Mouse (Mus musculus) forebrain, embryonic 14.5 days (tissue): Measurements from ENCODE around the gene Slc22a14. TPM values are rescaled to one million over a fixed set of nuclear protein-coding genes. Genes with fewer than 3 reads are reported as not detected.
A peak's percentile ranks its signal among the peaks of the same experiment; 100 is the strongest.

ENCODE experiments used
- ATAC-seq: fragments of 200-750 bp; cut with Nextera tagmentation; 2 replicates; pipeline ENCODE4 v1.8.0; 2017; ENCODE audit warnings: mild to moderate bottlenecking, moderate library complexity
- DNase-seq: peaks from one replicate; pipeline ENCODE4 v3.0.0-alpha.2; 2015; ENCODE audit warnings: low spot score
- H3K27ac ChIP-seq: fragments of 300-500 bp; sonication (generic); 2 replicates; pipeline ENCODE4 v1.5.1; 2014; ENCODE audit warnings: low read depth, mild to moderate bottlenecking, control low read depth, low read length, moderate library complexity
- H3K27me3 ChIP-seq: fragments of 300-500 bp; sonication (generic); replicated peaks from 2 replicates; pipeline ENCODE4 v1.6.1; 2014; ENCODE audit warnings: low read length, control low read depth, mixed read lengths; ENCODE audit not compliant: control insufficient read depth, insufficient read depth
- H3K36me3 ChIP-seq: fragments of 300-500 bp; sonication (generic); 2 replicates; pipeline ENCODE4 v1.6.1; 2014; ENCODE audit warnings: low read length, control low read depth; ENCODE audit not compliant: control insufficient read depth, insufficient read depth
- H3K4me1 ChIP-seq: fragments of 300-500 bp; sonication (generic); 2 replicates; pipeline ENCODE4 v1.6.1; 2014; ENCODE audit warnings: antibody characterized with exemption, low read length, control low read depth; ENCODE audit not compliant: control insufficient read depth, insufficient read depth
- H3K4me2 ChIP-seq: fragments of 300-500 bp; sonication (generic); 2 replicates; pipeline ENCODE4 v1.6.1; 2014; ENCODE audit warnings: mild to moderate bottlenecking, control low read depth, low read length
- H3K4me3 ChIP-seq: fragments of 300-500 bp; sonication (generic); 2 replicates; pipeline ENCODE4 v1.5.1; 2014; ENCODE audit warnings: low read depth, low read length, control low read depth
- H3K9ac ChIP-seq: fragments of 300-500 bp; sonication (generic); 2 replicates; pipeline ENCODE4 v1.6.1; 2014; ENCODE audit warnings: mild to moderate bottlenecking, low read length, control low read depth, moderate library complexity
- H3K9me3 ChIP-seq: fragments of 300-500 bp; sonication (generic); replicated peaks from 2 replicates; pipeline ENCODE4 v1.6.1; 2016; ENCODE audit warnings: low read length, control low read depth, mixed read lengths; ENCODE audit not compliant: control insufficient read depth
- WGBS: fragments of 180-500 bp; shearing (Covaris S2); extraction: QIAGEN DNeasy Blood & Tissue Kit; methylation state at CpG from one replicate; pipeline ENCODE4 v1.1.7; 2014; 5-methylcytosine and 5-hydroxymethylcytosine counted together
- polyA plus RNA-seq: library from polyadenylated mRNA; unstranded; fragments of >200 nt; fragmentation: Nextera tagmentation; extraction: Ambion mirVana; gene quantifications from 2 replicates; pipeline ENCODE4 v1.2.1, GENCODE M21; 2014

Slc22a14 gene
- polyA plus RNA-seq, 1 experiment from 2014 or later, result not detected

DNA sequence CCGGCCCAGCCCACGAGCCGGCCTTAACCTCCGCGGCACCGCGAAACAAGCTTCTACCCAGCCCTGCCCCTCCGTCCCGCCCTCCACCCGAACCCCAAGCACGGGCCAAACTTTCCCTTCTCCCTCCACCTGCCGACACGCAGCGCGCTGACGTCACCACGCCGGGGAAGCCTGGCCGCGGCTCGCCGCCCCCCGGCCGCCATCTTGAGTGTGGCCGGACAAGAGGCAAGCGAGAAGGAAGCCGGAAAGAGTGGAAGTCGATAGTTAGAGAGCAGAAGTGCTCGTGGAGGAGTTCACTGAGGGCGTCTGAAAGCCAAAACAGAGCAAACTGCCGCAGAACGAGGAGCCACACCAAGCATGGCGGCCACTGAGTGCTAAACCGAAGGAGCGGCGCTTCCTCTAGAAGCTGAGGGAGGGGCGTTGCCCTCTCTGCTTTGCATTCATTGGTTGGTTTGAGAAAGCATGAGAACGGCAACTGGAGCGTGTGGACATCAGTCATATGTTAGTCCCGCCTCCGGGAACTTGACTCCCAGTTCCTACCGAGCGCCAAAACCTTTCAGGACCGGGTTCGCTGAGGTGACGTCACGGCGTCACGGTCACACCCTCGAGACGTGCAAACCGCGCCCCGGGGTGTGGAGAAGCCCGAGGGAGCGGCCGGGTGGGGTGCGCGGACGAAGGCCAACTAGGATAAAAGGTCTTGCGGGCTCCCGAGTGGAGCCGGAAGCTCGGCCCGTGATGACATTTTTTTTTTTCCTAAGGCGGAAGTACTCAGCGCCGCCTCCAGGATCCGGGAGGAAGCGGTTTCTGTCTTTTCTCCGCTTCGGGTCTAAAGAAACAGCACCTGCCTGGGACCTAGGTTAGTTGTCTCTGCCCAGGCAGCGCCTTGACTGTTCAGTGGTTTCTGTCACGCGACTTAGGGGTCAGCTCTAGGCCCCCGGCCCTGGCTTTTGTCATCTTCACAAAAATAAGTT is 42.8 kb downstream of the Slc22a14 start, which contains the start of gene Oxsr1:
Oxsr1 (minus strand) TSS at position 139 of the 971 bp plus-strand sequence.
- H3K4me2 ChIP-seq, result peak within 1 kb of the TSS; percentile 98
- DNase-seq (peak; percentile 100), ATAC-seq (peak; percentile 97)
- H3K9ac ChIP-seq, result peak within 1 kb of the TSS; percentile 87
- H3K27ac ChIP-seq, result peak within 1 kb of the TSS; percentile 91
- H3K36me3 ChIP-seq, result no peaks in the 10 kb centered on the region
- no peaks in the 10 kb centered on the region for H3K27me3 ChIP-seq
- peaks cover 17% of the 10 kb centered on the region for H3K4me1 ChIP-seq
- under 1% methylated on average over 76 of the region's 76 CpGs for WGBS
- no peaks in the 10 kb centered on the region for H3K9me3 ChIP-seq
- peak within 1 kb of the TSS; percentile 92 for H3K4me3 ChIP-seq

DNA sequence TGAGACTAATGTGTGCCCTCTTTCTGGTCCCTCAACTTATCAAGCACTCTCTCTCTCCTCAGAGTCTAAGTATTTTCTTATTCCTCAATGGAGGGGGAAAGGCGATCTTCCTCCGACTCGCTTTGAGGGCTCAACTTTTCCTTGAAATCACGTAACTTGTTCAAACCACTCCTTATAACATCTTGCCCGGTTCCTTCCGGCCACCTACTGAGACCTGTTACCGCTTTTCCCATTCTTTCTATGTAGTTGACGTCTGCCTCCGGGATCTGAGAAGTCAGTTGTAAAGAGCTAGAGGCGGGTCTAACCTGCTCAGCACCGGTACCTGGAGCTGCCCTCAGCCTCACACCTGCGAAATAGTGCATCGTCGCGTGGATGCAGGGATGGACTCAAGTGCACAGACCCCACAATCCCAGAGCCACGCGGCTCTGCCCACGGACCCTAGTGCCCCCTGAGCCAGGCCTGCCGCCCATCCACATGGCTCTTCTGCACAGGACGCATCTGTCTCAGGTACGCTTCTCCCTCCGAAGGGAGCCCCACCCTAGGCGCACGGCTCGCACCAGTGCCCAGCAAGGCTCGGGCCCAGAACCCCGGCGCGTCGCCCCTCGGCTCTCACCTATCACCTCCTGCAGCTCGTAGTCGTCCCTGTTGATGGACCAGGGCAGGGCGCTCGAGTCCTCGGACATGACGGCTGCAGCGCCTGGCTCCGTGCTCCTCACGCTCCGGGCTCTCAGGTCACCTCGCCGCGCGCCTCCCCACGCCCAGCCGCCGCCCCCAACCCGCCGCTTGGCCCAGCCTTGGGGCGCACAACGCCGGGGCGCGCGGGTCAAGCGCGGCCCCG is 43.7 kb downstream of the Slc22a14 start:
- no peaks in the 10 kb centered on the region for H3K27me3 ChIP-seq
- WGBS, result under 1% methylated on average over 55 of the region's 59 CpGs
- H3K27ac ChIP-seq, result peak overlapping the region; percentile 91
- peak; percentile 16 for DNase-seq
- peak overlapping the region; percentile 92 for H3K4me3 ChIP-seq
- peak overlapping the region; percentile 87 for H3K9ac ChIP-seq
- peaks cover 17% of the 10 kb centered on the region for H3K4me1 ChIP-seq
- peak; percentile 22; the same call in 1 of the 2 replicates for ATAC-seq
- H3K4me2 ChIP-seq, result peak overlapping the region; percentile 98
- no peaks in the 10 kb centered on the region for H3K36me3 ChIP-seq
- H3K9me3 ChIP-seq, result no peaks in the 10 kb centered on the region

DNA sequence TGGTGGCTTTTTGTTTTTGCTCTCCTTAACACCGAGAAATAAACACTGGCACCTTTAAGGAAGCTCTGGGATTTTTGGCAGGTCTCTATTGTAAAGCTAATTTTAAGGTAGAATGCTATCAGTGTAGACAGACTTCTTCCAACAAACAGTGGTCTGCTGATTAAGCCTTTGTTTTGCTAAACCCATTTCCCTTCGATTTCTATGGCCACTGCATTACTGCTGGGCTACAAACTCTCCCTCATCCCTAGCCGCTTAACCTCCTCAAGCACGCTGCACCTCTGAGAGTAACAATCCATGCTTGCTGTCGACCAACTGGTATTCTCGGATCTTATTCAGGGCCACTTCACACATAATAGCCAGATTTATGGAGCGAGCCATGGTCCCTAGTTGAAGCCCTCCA is 44.4 kb downstream of the Slc22a14 start:
- H3K9me3 ChIP-seq, result no peaks in the 10 kb centered on the region
- peak overlapping the region; percentile 92 for H3K4me3 ChIP-seq
- WGBS, result 8% methylated on average over 7 of the region's 7 CpGs
- H3K4me1 ChIP-seq, result peaks cover 17% of the 10 kb centered on the region
- no peak overlapping the region for H3K27ac ChIP-seq
- DNase-seq, result no peak
- H3K36me3 ChIP-seq, result no peaks in the 10 kb centered on the region
- H3K9ac ChIP-seq, result peak overlapping the region; percentile 87
- ATAC-seq, result no peak
- H3K4me2 ChIP-seq, result peak overlapping the region; percentile 98
- no peaks in the 10 kb centered on the region for H3K27me3 ChIP-seq

DNA sequence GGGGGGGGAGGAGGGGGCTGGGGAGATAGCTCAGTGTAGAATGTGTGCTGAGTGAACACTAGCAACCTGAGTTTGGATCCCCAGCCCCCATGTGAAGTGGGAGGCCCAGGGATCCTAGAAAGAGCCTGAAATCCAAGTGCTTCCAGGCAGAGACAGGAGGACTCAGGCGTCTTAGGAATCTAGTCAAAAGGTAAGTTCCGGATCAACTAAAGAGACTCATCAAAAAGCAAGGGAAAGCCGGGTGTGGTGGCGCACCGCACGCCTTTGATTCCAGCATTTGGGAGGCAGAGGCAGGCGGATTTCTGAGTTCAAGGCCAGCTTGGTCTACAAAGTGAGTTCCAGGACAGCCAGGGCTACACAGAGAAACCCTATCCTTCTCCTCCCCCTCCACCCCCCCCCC is 44.9 kb downstream of the Slc22a14 start:
- Histone ChIP-seq H3K4me3 (peak overlapping the region; percentile 92; the same call in 1 of the 2 replicates), H3K36me3 (no peaks in the 10 kb centered on the region)

DNA sequence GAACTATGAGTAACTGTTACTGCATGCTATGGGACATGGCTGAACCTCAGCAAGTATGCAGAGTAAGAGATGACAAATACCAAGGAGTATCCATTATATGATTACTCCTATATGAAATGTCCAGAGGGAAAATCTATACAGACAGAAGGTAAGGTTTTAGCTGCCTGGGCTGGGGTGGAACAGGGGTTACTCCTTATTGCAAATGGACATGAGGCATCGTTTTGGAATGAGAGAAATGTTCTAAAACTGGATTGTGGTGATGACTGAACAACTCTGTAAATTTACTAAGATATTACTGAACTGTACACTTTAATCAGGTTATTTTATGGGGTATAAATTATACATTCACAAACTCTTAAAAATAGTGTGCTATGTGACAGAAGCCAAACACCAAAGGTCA is 46.5 kb downstream of the Slc22a14 start:
- Histone ChIP-seq H3K9ac (no peak overlapping the region), H3K27ac (no peak overlapping the region), H3K4me2 (no peak overlapping the region), H3K4me1 (peaks cover 17% of the 10 kb centered on the region), H3K27me3 (no peaks in the 10 kb centered on the region), H3K9me3 (no peaks in the 10 kb centered on the region), H3K4me3 (no peak overlapping the region), H3K36me3 (no peaks in the 10 kb centered on the region)
- 87% methylated on average over 1 of the region's 1 CpGs for WGBS
- DNase-seq (no peak), ATAC-seq (no peak)

More for the DNA sequence above, 44.9 kb downstream of the Slc22a14 start:
- Histone ChIP-seq H3K4me1 (peaks cover 17% of the 10 kb centered on the region), H3K9ac (no peak overlapping the region), H3K27ac (no peak overlapping the region), H3K27me3 (no peaks in the 10 kb centered on the region), H3K4me2 (peak overlapping the region; percentile 98), H3K9me3 (no peaks in the 10 kb centered on the region)
- DNase-seq (no peak), ATAC-seq (no peak)
- WGBS, result 83% methylated on average over 7 of the region's 7 CpGs

DNA sequence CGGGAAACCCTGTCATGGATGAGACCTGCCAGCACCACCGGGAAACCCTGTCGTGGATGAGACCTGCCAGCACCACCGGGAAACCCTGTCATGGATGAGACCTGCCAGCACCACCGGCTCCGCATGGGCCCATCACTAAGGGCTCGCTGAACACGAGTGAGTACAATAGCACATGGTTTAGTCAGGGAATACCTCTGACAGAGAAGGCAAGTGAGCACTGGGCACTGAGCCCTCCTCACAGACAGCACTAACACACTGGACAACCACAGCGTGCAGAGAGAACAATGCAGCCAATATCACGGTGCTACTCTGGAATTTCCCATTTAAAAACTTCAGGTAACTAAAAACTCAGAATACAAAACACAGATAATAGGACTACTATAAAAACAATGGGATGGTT is 52.3 kb downstream of the Slc22a14 start:
- Histone ChIP-seq H3K27ac (no peak overlapping the region), H3K9me3 (no peaks in the 10 kb centered on the region), H3K4me2 (no peak overlapping the region), H3K4me1 (no peaks in the 10 kb centered on the region), H3K9ac (no peak overlapping the region), H3K36me3 (no peaks in the 10 kb centered on the region), H3K4me3 (no peak overlapping the region), H3K27me3 (no peaks in the 10 kb centered on the region)
- WGBS, result 91% methylated on average over 10 of the region's 10 CpGs
- no peak for DNase-seq
- ATAC-seq, result no peak

DNA sequence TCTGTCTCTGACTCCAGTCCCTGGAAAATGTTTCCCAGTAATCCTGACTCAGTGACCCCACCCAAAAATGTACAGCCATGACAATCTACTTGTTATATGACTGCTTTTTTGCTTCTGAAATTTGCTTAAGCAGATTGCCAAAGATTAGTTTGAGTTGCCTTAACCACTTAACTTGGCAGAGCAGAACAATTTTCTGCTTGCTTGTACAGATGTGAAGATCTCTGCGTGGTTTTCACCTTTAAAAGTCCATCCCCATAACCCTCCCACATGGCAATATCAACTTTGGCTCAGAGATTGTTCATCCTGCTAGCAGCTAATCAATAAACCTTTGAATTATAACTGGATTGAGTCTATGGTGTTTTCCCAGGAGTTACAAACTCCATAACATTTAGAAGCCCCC is 56.3 kb downstream of the Slc22a14 start:
- ATAC-seq (no peak), DNase-seq (no peak)
- H3K4me3 ChIP-seq, result no peak overlapping the region
- no peak overlapping the region for H3K27ac ChIP-seq
- no peaks in the 10 kb centered on the region for H3K36me3 ChIP-seq
- H3K4me2 ChIP-seq, result no peak overlapping the region
- H3K4me1 ChIP-seq, result no peaks in the 10 kb centered on the region
- WGBS, result 97% methylated on average over 1 of the region's 1 CpGs
- H3K9me3 ChIP-seq, result no peaks in the 10 kb centered on the region
- H3K9ac ChIP-seq, result no peak overlapping the region
- H3K27me3 ChIP-seq, result no peaks in the 10 kb centered on the region

DNA sequence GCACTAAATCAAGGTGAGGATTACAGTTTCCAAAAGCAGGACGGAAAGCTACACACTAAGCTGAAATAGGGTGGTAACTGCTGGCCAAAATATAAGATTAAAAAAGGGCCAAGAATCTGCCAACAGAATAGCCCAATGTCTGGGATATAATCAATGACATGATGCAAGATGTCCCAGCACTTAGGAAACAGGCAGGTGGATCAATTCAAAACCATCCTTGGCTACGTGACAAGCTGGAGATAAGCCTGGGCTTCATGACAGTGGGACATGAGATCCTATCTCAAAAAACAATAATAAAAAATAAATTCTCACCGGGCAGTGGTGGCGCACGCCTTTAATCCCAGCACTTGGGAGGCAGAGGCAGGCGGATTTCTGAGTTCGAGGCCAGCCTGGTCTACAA is 59.5 kb downstream of the Slc22a14 start:
- no peak for DNase-seq
- Histone ChIP-seq H3K27me3 (no peaks in the 10 kb centered on the region), H3K9ac (no peak overlapping the region), H3K36me3 (peaks cover 7% of the 10 kb centered on the region; the same call in 1 of the 2 replicates), H3K4me1 (no peaks in the 10 kb centered on the region), H3K4me3 (no peak overlapping the region), H3K27ac (no peak overlapping the region), H3K9me3 (no peaks in the 10 kb centered on the region), H3K4me2 (no peak overlapping the region)
- ATAC-seq, result no peak
- 97% methylated on average over 7 of the region's 7 CpGs for WGBS
